Mouse (Mus musculus) splenic B cell, adult 2 months (primary cell): Measurements from ENCODE around the gene Pknox1.
"Not testable (repeated sequence)": the region's sequence is repeated elsewhere in the genome, so short reads cannot be mapped to it uniquely, and the experiment has no call there.

Experiments used
- DNase-seq: peaks from one replicate; pipeline ENCODE4 v3.0.0-alpha.2; 2011; ENCODE audit warnings: low read depth, low spot score
- H3K27me3 ChIP-seq: 2 replicates; pipeline ENCODE4 v1.6.1; 2012; ENCODE audit warnings: mild to moderate bottlenecking, low read length, moderate library complexity, mixed read lengths; ENCODE audit not compliant: control insufficient read depth, poor library complexity, insufficient read depth, severe bottlenecking
- H3K36me3 ChIP-seq: 2 replicates; pipeline ENCODE4 v1.6.1; 2012; ENCODE audit warnings: mild to moderate bottlenecking, low read length, moderate library complexity, mixed read lengths; ENCODE audit not compliant: control insufficient read depth, poor library complexity, insufficient read depth, severe bottlenecking

Pknox1 gene

GRCm38 (mm10) chr17:31598593-31598992 is 34.1 kb downstream of the Pknox1 start:
- DNase-seq, result no peak
- Histone ChIP-seq H3K27me3 (no peaks in the 10 kb centered on the region), H3K36me3 (peaks cover 3% of the 10 kb centered on the region)

GRCm38 (mm10) chr17:31606424-31606823 is 41.9 kb downstream of the Pknox1 start:
- H3K36me3 ChIP-seq, result peaks cover 5% of the 10 kb centered on the region
- H3K27me3 ChIP-seq, result no peaks in the 10 kb centered on the region
- DNase-seq, result no peak

- Histone ChIP-seq H3K36me3 (peaks cover 5% of the 10 kb centered on the region), H3K27me3 (no peaks in the 10 kb centered on the region)
- no peak for DNase-seq
Observed at GRCm38 (mm10) chr17:31607256-31607951, 42.9 kb downstream of the Pknox1 start.

- DNase-seq, H3K27me3 ChIP-seq, H3K36me3 ChIP-seq: not testable (repeated sequence)
Observed at GRCm38 (mm10) chr17:31609173-31609572, 44.6 kb downstream of the Pknox1 start.

- DNase-seq, result no peak
- Histone ChIP-seq H3K36me3 (no peaks in the 10 kb centered on the region; the same call in none of the 2 replicates), H3K27me3 (no peaks in the 10 kb centered on the region)
Observed at GRCm38 (mm10) chr17:31609895-31610294, 45.4 kb downstream of the Pknox1 start.

DNA sequence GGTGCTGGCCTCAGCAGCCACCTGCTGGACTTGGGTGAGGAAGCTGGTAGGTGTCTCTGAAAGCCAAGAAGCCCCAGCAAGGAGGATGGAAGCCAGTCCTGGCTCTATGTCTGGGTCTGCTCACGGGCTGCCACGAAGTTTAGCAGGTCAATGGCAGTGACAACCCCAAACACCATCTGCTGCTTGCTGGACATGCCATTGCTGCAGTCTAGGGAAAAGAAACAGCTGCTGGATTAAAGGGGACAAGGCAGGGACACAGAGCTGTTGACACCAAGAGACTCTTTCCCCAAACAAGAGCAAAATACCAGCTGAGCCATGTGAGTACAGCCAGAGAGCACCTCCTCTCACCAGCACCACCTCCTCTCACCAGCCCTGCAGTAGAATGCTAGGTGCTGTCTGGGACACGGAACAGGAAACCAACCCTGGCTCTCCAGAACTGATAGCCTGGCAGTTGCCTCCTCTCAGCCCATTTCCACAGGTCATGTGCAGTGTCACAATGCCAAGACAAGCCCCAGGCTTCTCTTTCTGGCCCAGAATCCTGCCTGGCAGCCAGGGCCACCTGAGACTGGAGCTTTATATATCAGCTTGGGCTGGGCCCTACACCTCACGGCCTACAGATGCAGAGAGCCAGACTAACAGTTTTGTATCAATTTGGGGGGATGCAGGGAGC is 48.7 kb downstream of the Pknox1 start:
- Histone ChIP-seq H3K36me3 (no peaks in the 10 kb centered on the region), H3K27me3 (no peaks in the 10 kb centered on the region)
- no peak for DNase-seq

DNA sequence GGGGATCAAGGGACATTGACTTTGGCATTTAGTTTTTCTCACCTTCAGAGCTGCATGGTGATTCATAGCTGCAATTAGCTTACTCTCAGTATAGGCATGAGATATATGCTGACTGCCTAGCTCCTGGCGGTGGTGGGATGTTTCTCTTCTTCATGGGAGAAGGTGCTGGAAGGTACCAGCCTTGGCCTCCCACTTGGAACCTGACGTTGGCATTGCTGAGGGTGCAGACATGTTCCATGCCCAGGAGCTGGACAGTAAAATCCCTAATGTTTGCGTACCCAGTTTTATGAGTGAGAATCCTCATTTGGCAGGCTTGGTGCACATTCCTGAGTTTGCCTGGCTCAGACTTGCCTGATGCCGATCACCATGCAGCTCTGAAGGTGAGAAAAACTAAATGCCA is 58.6 kb downstream of the Pknox1 start:
- H3K27me3 ChIP-seq, result no peaks in the 10 kb centered on the region
- DNase-seq, result no peak
- no peaks in the 10 kb centered on the region for H3K36me3 ChIP-seq

DNA sequence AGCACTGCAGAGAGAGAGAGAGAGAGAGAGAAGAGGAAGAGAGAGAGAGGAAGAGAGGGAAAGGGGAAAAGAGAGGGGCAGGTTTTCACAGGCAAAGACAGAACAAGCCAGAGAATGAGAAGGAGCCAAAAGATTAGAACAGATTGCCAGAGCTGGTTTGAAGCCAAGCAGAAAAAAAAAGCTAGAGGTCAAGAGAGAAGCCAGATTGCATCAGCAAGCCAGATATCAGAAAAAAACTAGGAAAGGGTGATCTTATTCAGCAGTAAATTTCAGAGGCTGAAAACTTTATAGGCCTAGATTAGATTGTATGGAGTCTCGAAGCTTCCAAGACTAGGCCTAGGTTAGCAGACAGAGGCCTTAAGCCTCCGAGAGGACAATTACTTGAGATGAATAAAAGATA is 63.4 kb downstream of the Pknox1 start:
- Histone ChIP-seq H3K36me3 (no peaks in the 10 kb centered on the region), H3K27me3 (no peaks in the 10 kb centered on the region)
- no peak for DNase-seq

- H3K27me3 ChIP-seq, result no peaks in the 10 kb centered on the region
- DNase-seq, result no peak
Observed at GRCm38 (mm10) chr17:31631081-31631800, 66.7 kb downstream of the Pknox1 start.

GRCm38 (mm10) chr17:31633007-31633406 is 68.5 kb downstream of the Pknox1 start:
- H3K27me3 ChIP-seq, result no peaks in the 10 kb centered on the region
- H3K36me3 ChIP-seq, result no peaks in the 10 kb centered on the region
- no peak for DNase-seq

More at GRCm38 (mm10) chr17:31631081-31631800, 66.7 kb downstream of the Pknox1 start:
- H3K36me3 ChIP-seq, result no peaks in the 10 kb centered on the region

GRCm38 (mm10) chr17:31634896-31635295 is 70.4 kb downstream of the Pknox1 start:
- no peaks in the 10 kb centered on the region for H3K27me3 ChIP-seq
- no peak for DNase-seq
- H3K36me3 ChIP-seq, result no peaks in the 10 kb centered on the region

DNA sequence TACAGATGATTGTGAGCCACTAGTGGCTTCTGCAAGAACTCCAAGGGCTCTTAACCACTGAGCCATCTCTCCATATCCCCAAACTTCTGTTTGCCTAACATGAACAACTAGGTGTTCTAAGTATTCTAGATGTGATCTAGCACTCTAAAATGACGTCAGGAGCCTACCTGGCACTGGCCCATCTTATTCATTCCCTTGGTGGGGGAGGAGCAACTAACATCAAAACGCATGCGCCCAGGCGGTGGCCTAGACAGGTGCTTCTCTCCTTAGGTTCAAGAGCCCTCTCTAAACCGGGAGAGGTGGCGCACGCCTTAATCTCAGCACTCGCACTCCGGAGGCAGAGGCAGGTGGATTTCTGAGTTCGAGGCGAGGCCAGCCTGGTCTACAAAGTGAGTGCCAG is 71.2 kb downstream of the Pknox1 start:
- no peak for DNase-seq
- H3K36me3 ChIP-seq, result no peaks in the 10 kb centered on the region

GRCm38 (mm10) chr17:31636277-31636941 is 71.9 kb downstream of the Pknox1 start:
- DNase-seq, result no peak
- Histone ChIP-seq H3K36me3 (no peaks in the 10 kb centered on the region), H3K27me3 (no peaks in the 10 kb centered on the region)

More for the DNA sequence above, 71.2 kb downstream of the Pknox1 start:
- no peaks in the 10 kb centered on the region for H3K27me3 ChIP-seq

DNA sequence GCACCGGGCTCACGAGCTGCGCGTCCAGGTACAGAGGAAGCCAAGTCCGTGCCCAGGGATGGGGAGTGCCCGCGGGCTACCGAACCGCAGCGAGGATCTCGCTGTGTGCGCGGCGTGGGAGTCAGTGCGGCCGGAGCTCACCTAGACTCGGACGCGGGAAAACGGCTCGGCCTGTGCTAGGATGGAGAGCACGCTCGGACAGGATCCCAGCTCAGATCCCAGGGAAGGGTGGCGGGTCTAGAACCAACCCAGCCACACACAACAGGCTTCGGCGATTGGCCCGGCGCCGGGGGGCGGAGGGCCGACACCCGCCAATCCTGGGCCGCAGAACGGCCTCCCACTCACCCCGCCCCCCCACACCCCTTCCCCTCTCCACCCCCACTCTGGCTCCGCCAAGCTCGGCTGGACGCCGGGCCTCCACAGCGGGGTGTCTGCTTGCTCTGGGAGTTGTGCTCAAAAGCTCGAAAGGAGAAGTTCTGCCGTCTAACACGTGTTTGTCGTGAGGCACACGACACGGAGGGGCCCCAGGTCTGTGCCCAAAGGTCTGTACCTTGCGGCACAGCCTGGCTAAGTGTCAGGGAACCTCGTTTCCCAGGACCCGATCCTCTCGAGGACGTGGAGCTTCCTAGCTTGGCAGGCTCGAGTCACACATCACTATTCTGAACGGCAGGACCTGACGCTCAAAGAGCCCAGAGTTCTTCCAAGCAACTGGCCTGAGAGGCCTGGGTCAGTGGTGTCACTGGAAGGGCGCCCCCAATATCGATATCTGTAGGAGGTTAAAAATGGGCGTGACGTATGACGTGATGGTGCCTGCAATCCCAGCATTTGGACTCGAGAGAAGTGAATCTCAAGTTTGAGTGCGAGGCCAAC is 72.6 kb downstream of the Pknox1 start, which contains the start of gene Cbs:
Cbs (minus strand) TSS at position 297 of the 870 bp plus-strand sequence.
- no peaks in the 10 kb centered on the region for H3K36me3 ChIP-seq
- peak; percentile 64 for DNase-seq
- no peaks in the 10 kb centered on the region for H3K27me3 ChIP-seq
